Mouse (Mus musculus) cerebellum, adult 8-10 months (tissue): ENCODE measurements at regions not wholly inside any gene's neighbourhood (a gene's known extent, or its start where the extent isn't known, plus 50 kb on each side); places are given as distances from the start of the nearest gene placed in this dataset.

Experiments
- DNase-seq: peaks from one replicate; pipeline ENCODE4 v3.0.0; 2022

GRCm38 (mm10) chr7:34484908-34485598 is 91.9 kb upstream of the Lsm14a start:
- DNase-seq, result no peak

GRCm38 (mm10) chr7:34483368-34483767 is 90.3 kb upstream of the Lsm14a start:
- no peak for DNase-seq

- no peak for DNase-seq
Observed at GRCm38 (mm10) chr7:34480771-34481170, 87.7 kb upstream of the Lsm14a start.

- DNase-seq, result no peak
Observed at GRCm38 (mm10) chr7:34471003-34471402, 77.9 kb upstream of the Lsm14a start.

- DNase-seq, result peak; percentile 11
Observed at GRCm38 (mm10) chr7:34462069-34462468, 69.0 kb upstream of the Lsm14a start.

GRCm38 (mm10) chr7:34459834-34460495 is 66.8 kb upstream of the Lsm14a start:
- DNase-seq, result no peak

GRCm38 (mm10) chr7:34458851-34459250 is 65.7 kb upstream of the Lsm14a start:
- no peak for DNase-seq

GRCm38 (mm10) chr7:34448364-34448763 is 55.2 kb upstream of the Lsm14a start:
- no peak for DNase-seq

GRCm38 (mm10) chr7:34444263-34444662 is 51.1 kb upstream of the Lsm14a start:
- DNase-seq, result no peak
